In genomic region chr4:70239731-70240130, GRCm38 (mm10) we compare ENCODE assay signal across 14 mouse cellular contexts.
DNase-seq lines count a peak whose midpoint lies in the region.
"Had no signal": no experiment of that assay in that cellular context is flagged by ENCODE, and none has a peak within 500 bp of the region (broad histone marks: within the 10 kb centered on the region; RNA-seq: fewer than 3 reads in every experiment).

No protein-coding gene starts in this region.

- peak; percentile 46 for DNase-seq in adrenal gland, adult 2 months
- no peak for DNase-seq in adrenal gland, adult 18-20 months (ENCODE audit: low spot score in 2 of 2)
- peak; percentile 27 for DNase-seq in adrenal gland, postnatal 14 days
- no peak for DNase-seq in adrenal gland, postnatal 25 days
- DNase-seq in heart, adult 11 months = peak; percentile 51
- DNase-seq in heart, postnatal 4 days = no peak
- DNase-seq: adrenal gland, postnatal 10 days; B cell, adult 2 months; cerebellum, adult 11-12 months; cerebellum, adult 2 months; cerebellum, adult 9-10 months; cerebellum, postnatal 10 days; cerebellum, postnatal 25 days; forebrain, postnatal 0 days had no signal

Comparison
In these comparisons a context has a peak if more than half of its experiments do, and no peak if none do; other contexts are left out.
1. DNase-seq: peak in adrenal gland, adult 2 months (single experiment), adrenal gland, postnatal 14 days (single experiment) and heart, adult 11 months (single experiment); none in adrenal gland, adult 18-20 months (0 of 2), adrenal gland, postnatal 25 days (single experiment) and heart, postnatal 4 days (single experiment).